Mouse (Mus musculus) bone marrow, adult 2 months (tissue): ENCODE measurements at regions not wholly inside any gene's neighbourhood (a gene's known extent, or its start where the extent isn't known, plus 50 kb on each side); places are given as distances from the start of the nearest gene placed in this dataset.

Experiments
- CTCF ChIP-seq: fragments of 200-500 bp; IDR thresholded peaks from 2 replicates; pipeline ENCODE4 v1.5.1; 2011; ENCODE audit warnings: low read length, control low read depth; ENCODE audit not compliant: control insufficient read depth, insufficient read depth
- POLR2A ChIP-seq: fragments of 200-500 bp; IDR thresholded peaks from 2 replicates; pipeline ENCODE4 v1.6.1; 2011; ENCODE audit warnings: low read depth, mild to moderate bottlenecking, control low read depth, low read length, borderline replicate concordance; ENCODE audit not compliant: control insufficient read depth

DNA sequence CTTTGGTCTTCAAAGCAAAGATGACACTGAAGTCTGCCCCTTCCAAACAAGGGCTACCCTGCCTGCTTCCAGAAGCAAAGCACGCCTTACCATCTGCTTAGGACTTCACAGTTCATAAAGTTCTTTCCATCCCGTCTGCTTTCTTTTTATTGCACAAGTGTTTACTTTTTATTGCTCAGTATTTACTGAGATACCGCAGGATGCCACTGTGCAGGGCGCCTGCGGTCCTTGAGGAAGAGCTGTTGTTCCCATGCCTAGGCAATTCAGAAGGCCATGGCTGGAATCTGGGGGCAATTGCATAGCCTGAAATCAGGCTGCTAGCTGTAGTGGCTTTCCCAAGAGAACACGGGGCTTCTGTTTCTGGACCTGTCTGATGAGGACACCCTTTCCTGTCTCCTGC is 1255.8 kb upstream of the A1bg start:
- TF ChIP-seq CTCF (no peak), POLR2A (no peak)
